Mouse (Mus musculus) adrenal gland, postnatal 25 days (tissue): Measurements from ENCODE around the gene Prkce. TPM values are rescaled to one million over a fixed set of nuclear protein-coding genes. Genes with fewer than 3 reads are reported as not detected.
"Not testable (repeated sequence)": the region's sequence is repeated elsewhere in the genome, so short reads cannot be mapped to it uniquely, and the experiment has no call there.

Experiments used
- DNase-seq: peaks from one replicate; pipeline ENCODE4 v3.0.0; 2021; ENCODE audit warnings: mixed read lengths
- total RNA-seq: library from RNA; stranded (reverse); gene quantifications from 2 replicates; pipeline ENCODE4 v1.2.3, GENCODE M21; 2021

The Prkce gene
- total RNA-seq, 1 experiment from 2014 or later, result 25.8 TPM

- no peak for DNase-seq
These were observed 285.3 kb downstream of the Prkce start for GRCm38 (mm10) chr17:86452934-86453333.

DNA sequence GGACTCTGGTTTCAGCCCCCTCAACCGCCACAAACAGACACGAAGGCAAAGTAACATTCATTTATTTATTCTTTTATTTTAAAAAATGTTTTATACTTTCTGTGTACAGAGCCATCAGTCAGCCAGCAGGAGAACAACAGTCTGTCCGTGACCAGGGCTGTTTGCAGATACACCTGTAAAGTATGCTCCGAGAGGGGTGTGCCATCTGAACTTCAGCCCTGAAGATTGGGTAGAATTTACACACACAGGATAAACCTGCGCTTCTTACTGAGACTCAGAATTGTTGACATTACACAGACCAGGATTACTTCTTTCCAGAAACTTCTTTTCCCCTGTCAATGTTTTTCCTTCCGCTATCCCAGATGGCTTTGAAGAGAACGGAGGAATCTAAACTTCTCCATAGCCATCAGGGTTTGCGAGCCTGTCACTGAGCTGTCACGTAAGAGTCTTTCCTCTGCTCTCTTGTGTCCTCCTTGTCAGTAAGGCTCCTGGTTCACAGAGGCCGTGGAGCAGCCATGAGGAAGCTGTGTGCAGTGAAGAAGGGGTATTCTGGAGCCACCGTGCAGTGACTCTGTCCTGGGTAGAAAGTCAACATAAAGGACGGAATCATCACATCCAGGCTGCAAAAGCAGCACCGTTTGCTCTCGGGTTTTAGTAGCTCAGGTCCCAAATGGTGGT is 286.2 kb downstream of the Prkce start:
- no peak for DNase-seq

GRCm38 (mm10) chr17:86454351-86454706 is 286.7 kb downstream of the Prkce start:
- no peak for DNase-seq

DNA sequence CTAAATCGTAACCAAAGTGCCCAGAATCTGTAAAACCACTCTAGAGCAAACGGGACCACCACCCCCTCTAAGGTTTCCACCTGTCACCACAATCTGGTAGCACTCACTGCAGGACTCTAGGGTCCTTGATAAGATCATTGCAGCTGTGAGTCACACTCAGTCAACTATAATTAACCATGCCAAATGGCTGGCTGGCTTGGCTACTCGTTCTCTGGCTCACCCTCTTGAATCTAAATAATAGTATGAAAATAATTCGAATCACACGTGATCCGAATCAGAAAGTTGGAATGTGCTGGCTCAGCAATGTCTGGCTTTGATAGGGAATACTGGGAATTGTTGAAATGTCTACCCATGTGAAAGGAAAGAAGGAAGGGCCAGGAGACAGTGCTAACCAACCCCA is 288.9 kb downstream of the Prkce start:
- DNase-seq, result no peak

GRCm38 (mm10) chr17:86458302-86458980 is 290.9 kb downstream of the Prkce start:
- DNase-seq, result no peak

GRCm38 (mm10) chr17:86460645-86461430 is 293.3 kb downstream of the Prkce start:
- DNase-seq, result no peak

- no peak for DNase-seq
These were observed 295.8 kb downstream of the Prkce start for GRCm38 (mm10) chr17:86463369-86463768.

DNA sequence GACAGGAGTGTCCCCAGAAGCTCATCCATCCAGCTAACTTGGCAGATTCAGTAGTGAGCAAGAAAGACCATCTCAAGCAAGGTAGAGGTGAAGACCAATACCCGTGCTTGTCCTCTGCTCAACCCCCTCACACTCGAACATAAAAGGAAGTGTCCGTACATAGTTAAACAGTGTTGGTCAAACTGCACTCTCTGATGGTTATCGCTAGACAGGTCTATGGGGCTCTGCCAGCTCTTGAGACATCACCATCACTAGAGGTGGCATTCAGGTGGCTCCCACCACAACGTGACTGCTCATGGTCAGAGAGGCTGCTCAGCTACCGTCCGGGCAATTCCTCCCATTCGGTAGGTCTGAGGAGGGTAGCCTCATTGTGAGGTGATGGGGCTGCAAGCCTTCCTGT is 296.6 kb downstream of the Prkce start:
- no peak for DNase-seq

- DNase-seq, result no peak
These were observed 297.2 kb downstream of the Prkce start for GRCm38 (mm10) chr17:86464689-86465363.

GRCm38 (mm10) chr17:86465865-86466264 is 298.3 kb downstream of the Prkce start:
- DNase-seq, result no peak

- no peak for DNase-seq
These were observed 298.8 kb downstream of the Prkce start for GRCm38 (mm10) chr17:86466412-86466811.

DNA sequence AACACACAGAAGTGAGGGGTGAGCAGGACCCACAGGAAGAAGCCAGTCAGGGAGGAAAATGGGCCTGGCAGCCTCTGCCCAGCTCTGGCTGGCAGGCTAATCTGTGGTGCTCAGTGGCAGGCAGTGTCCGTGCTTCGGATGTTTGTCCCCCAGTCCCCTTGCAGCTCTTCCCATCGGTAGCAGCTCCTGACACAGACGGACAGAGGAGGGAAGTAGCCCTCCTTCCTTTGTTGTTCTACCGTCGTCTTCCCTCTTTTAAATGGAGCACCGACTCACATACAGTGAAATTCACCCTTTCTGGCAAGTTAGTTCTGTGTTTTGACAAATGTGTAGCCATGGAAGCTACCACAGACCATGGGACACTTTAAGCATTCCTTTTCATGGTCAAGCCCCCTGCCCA is 299.3 kb downstream of the Prkce start:
- DNase-seq, result no peak

DNA sequence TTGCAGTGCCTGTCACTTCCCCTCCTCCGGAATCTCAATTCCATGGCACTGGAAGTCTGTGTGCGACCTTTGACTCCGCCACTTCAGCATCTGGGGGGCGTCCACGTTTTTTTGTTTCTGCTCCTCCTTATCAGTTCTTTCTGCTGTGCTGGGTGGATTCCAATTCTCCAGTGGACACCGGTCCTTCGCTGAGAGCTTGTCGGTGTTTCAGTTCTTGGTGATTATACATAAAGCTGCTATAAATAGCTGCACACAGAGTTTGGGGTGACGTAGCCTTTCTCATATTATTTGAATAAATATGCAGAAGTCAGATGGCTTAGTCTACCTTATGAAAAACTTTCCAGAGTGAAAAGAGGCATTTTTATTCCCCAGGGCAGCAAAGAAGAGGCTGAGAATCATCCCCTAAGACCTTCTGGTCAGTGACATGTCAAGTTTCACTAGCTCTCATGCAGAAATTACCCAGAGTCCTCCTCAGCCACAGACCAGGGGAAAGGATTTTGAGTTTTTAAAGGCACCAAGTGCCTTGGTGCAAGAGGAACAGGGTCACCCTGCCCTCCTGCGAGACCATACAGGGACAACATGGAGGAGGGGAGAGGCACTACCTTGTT is 299.8 kb downstream of the Prkce start:
- DNase-seq, result no peak

DNA sequence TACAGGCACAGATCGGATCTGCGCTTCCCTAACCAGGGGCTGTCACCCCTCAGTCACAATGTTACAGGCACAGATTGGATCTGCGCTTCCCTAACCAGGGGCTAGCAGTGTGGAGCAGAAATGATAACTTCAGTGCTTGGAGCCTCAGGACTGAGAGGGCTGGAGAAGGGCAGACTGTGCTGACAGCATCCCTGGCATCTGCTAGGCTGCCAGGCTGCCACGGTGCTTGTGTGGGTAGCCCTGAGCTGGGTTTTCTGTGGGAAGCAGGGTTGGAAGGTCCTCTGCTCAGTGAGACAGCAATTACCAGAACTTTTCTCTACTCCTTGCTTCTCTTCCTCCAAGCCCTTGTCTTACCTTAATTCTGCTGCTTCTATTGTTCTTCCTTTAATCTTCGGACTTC is 300.4 kb downstream of the Prkce start:
- DNase-seq, result no peak

DNA sequence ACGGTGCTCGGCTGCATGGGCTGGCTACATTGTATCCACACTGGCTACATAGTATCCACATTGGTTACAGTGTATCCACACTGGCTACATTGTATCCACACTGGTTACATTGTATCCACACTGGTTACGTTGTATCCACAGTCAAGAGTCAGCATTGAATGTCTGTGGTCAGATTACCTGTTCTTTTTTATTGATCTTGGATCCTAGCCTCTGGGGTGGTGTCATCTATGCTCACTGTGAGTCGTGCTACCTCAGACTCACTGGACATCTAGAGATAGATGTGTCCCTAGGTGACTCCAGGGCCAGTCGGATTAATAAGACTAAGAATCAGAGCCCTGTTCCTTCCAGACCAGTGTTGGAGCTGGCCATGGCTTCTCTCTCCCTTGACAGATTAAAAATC is 302.6 kb downstream of the Prkce start:
- DNase-seq, result no peak

DNA sequence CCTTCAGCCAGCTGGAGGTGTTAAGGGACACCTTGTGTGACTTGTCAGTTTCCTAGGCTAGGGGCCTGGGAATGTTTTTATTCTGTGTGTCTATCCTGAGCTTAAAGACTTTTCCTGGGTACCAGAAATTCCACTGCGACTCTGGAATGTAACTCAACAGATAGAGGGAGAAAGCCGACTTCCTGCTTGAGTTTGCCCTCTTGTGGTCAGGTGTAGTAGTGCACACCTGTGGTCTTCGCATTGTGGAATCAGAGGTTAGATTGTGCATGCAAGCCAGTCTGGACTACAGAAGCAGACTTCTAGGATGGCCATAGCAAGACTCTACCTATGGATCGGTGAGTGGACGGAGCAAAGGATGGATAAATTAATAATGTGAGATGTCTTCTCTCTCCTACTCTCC is 304.1 kb downstream of the Prkce start:
- no peak for DNase-seq

- DNase-seq, result no peak
These were observed 309.1 kb downstream of the Prkce start for GRCm38 (mm10) chr17:86476674-86477073.

- not testable (repeated sequence) for DNase-seq
These were observed 309.8 kb downstream of the Prkce start for GRCm38 (mm10) chr17:86477401-86477800.

- no peak for DNase-seq
These were observed 311.8 kb downstream of the Prkce start for GRCm38 (mm10) chr17:86479406-86479805.

- no peak for DNase-seq
These were observed 315.1 kb downstream of the Prkce start for GRCm38 (mm10) chr17:86482675-86483074.

GRCm38 (mm10) chr17:86484087-86484737 is 316.6 kb downstream of the Prkce start:
- peak; percentile 75 for DNase-seq

GRCm38 (mm10) chr17:86486657-86487056 is 319.1 kb downstream of the Prkce start:
- DNase-seq, result no peak
